Mouse (Mus musculus): ENCODE data around the gene Gna12. TPM values are rescaled to one million over a fixed set of nuclear protein-coding genes. Genes with fewer than 3 reads are reported as not detected.

Gna12 gene
- polyA plus RNA-seq, 1 experiment: 94.4 TPM

- TF ChIP-seq CTCF (IDR thresholded peaks at IDR 0.05; ENCODE audit: extremely low read depth, insufficient read depth, low read length): no peak
- no peak for TF ChIP-seq POLR2A (IDR thresholded peaks at IDR 0.05; ENCODE audit: extremely low read depth, insufficient read depth, low read length)
- H3K4me3 ChIP-seq (ENCODE audit: insufficient read depth, low read length): peak overlapping the region; percentile 10; the same call in 1 of the 2 replicates
- H3K4me1 ChIP-seq (ENCODE audit: control insufficient read depth, insufficient read depth, low read length): peaks cover 4% of the 10 kb centered on the region
- H3K27ac ChIP-seq (ENCODE audit: insufficient read depth, low read length): no peak overlapping the region
These were observed 94.1 kb downstream of the Gna12 start for GRCm38 (mm10) chr5:140736166-140736565.

- no peak overlapping the region for H3K27ac ChIP-seq (ENCODE audit: insufficient read depth, low read length)
- peak overlapping the region; percentile 10 for H3K4me3 ChIP-seq (ENCODE audit: insufficient read depth, low read length)
- TF ChIP-seq CTCF (IDR thresholded peaks at IDR 0.05; ENCODE audit: extremely low read depth, insufficient read depth, low read length): no peak
- TF ChIP-seq POLR2A (IDR thresholded peaks at IDR 0.05; ENCODE audit: extremely low read depth, insufficient read depth, low read length): no peak
- H3K4me1 ChIP-seq (ENCODE audit: control insufficient read depth, insufficient read depth, low read length): peaks cover 4% of the 10 kb centered on the region
These were observed 94.9 kb downstream of the Gna12 start for GRCm38 (mm10) chr5:140735297-140735696.

DNA sequence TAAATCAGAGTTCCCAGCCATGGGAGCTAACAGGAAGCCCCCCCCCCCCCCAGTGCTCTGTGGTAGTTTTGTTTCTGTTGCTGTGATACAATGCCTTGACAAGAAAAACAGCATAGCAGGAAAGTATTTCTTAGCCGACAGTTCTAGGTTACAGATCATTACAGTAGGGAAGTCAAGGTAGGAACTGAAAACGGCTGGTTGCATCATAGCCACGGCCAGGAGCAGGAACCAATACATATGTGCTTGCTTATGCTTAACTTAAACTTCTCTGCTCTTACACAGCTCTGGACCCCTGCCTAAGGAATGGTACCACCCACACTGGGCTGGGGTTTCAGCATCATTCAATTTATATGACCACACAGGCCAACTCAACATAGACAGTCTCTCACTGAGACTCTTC, 96.9 kb downstream of the Gna12 start:
- no peaks in the 10 kb centered on the region for H3K4me1 ChIP-seq (ENCODE audit: control insufficient read depth, insufficient read depth, low read length)
- no peak for TF ChIP-seq POLR2A (IDR thresholded peaks at IDR 0.05; ENCODE audit: extremely low read depth, insufficient read depth, low read length)
- TF ChIP-seq CTCF (IDR thresholded peaks at IDR 0.05; ENCODE audit: extremely low read depth, insufficient read depth, low read length): no peak
- H3K4me3 ChIP-seq (ENCODE audit: insufficient read depth, low read length): no peak overlapping the region
- H3K27ac ChIP-seq (ENCODE audit: insufficient read depth, low read length): no peak overlapping the region

DNA sequence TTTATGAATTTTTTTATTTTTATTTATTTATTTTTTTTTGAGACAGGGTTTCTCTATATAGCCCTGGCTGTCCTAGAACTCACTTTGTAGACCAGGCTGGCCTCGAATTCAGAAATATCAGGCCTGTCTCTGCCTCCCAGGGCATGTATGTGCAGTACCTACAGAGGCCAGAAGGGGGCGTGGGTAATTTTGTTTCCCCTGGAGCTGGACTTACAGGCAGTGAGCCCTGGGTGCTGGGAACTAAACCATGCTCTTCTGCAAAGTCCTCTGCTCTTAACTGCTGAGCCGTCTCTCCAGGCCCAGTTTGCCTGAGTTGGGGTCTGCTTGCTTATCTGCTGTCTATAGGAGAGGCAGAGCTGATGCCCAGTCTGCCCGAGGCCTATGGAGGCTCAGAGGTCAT, 98.0 kb downstream of the Gna12 start:
- H3K4me3 ChIP-seq (ENCODE audit: insufficient read depth, low read length): no peak overlapping the region
- no peaks in the 10 kb centered on the region for H3K4me1 ChIP-seq (ENCODE audit: control insufficient read depth, insufficient read depth, low read length)
- TF ChIP-seq POLR2A (IDR thresholded peaks at IDR 0.05; ENCODE audit: extremely low read depth, insufficient read depth, low read length): no peak
- TF ChIP-seq CTCF (IDR thresholded peaks at IDR 0.05; ENCODE audit: extremely low read depth, insufficient read depth, low read length): peak; percentile 20; the same call in 1 of the 2 replicates
- H3K27ac ChIP-seq (ENCODE audit: insufficient read depth, low read length): no peak overlapping the region

DNA sequence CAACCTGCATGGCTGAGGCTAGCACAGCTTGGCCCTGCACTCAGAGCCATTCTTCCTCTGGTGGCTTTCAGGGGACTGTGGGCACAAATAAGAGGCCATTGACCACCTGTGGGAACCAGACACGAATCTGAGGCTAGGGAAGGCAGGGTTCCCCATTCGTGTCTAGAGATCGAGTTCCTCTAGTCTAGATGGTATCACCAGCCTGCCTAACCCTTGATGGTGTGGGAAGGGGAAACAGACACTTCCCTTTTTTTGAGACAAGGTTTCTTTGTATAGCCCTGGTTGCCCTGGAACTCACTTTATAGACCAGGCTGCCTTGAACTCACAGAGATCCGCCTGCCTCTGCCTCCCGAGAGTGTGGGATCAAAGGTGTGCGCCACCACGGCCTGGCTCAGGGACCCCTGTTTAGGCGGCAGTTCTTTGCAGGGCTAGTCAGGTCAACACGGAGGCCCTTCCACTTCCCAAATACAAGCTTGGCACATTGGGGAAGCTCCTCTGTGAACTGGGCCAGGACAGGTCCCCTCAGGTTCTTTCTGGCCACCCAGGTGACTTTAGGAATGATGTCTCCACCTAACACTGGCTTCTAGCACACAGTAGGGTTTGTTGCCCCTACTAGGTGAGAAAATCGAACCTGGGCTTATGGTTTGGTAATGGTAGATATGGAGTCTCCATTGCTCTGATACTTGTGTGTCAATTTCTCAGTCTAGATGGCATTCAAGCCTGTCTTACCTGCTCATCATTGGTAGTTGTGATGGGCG, 99.0 kb downstream of the Gna12 start:
- H3K4me3 ChIP-seq (ENCODE audit: insufficient read depth, low read length): no peak overlapping the region
- TF ChIP-seq POLR2A (IDR thresholded peaks at IDR 0.05; ENCODE audit: extremely low read depth, insufficient read depth, low read length) (no peak), CTCF (IDR thresholded peaks at IDR 0.05; ENCODE audit: extremely low read depth, insufficient read depth, low read length) (no peak)
- H3K27ac ChIP-seq (ENCODE audit: insufficient read depth, low read length): no peak overlapping the region
- no peaks in the 10 kb centered on the region for H3K4me1 ChIP-seq (ENCODE audit: control insufficient read depth, insufficient read depth, low read length)

GRCm38 (mm10) chr5:140726946-140727740, 103.1 kb downstream of the Gna12 start:
- H3K4me3 ChIP-seq (ENCODE audit: insufficient read depth, low read length): no peak overlapping the region
- TF ChIP-seq CTCF (IDR thresholded peaks at IDR 0.05; ENCODE audit: extremely low read depth, insufficient read depth, low read length) (no peak), POLR2A (IDR thresholded peaks at IDR 0.05; ENCODE audit: extremely low read depth, insufficient read depth, low read length) (no peak)
- H3K27ac ChIP-seq (ENCODE audit: insufficient read depth, low read length): no peak overlapping the region
- H3K4me1 ChIP-seq (ENCODE audit: control insufficient read depth, insufficient read depth, low read length): peaks cover 4% of the 10 kb centered on the region

DNA sequence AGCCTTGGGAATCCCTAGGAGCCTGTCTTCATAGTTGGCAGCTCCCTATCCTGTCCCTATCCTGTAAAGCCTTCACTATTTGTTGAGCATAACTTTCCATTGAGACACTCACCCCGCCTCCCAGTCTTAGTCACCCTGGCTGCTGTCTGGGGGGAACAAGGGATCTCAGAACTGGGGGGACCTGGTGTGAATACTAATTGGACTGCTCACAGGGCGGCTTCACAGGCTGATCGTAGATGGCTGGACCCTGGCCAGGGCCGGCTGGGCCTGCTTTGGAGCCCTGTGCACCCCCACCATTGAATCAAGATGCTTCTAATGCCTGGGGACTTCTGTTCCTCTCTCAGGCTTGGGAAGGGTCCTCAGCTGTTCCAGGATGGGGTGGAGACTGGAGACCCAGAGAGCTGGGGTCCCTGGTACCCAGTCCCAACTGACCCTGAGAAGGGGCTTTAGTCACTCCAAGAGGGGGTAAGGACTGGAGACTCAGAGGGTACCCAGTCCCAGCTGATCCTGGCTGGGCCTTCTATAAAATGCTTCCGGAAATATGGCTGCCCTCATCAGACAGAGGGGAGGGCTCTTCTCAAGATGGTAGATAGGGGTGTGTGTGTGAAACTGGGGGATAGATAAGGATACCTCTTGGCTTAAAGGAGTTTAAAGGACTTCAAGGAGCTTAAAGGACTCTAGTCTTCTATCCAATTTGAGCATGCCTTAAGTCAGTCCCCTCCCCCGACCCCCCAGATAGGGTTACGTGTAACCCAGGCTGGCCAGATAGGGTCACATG, 104.0 kb downstream of the Gna12 start:
- TF ChIP-seq CTCF (IDR thresholded peaks at IDR 0.05; ENCODE audit: extremely low read depth, insufficient read depth, low read length) (no peak), POLR2A (IDR thresholded peaks at IDR 0.05; ENCODE audit: extremely low read depth, insufficient read depth, low read length) (no peak)

GRCm38 (mm10) chr5:140723822-140724221, 106.4 kb downstream of the Gna12 start, which contains the start of gene Amz1:
Gene Amz1 (plus strand): TSS chr5:140724127.
- H3K4me1 ChIP-seq (ENCODE audit: control insufficient read depth, insufficient read depth, low read length): peaks cover 4% of the 10 kb centered on the region
- no peak for TF ChIP-seq CTCF (IDR thresholded peaks at IDR 0.05; ENCODE audit: extremely low read depth, insufficient read depth, low read length)
- no peak for TF ChIP-seq POLR2A (IDR thresholded peaks at IDR 0.05; ENCODE audit: extremely low read depth, insufficient read depth, low read length)
- peak within 1 kb of the TSS; percentile 28 for H3K4me3 ChIP-seq (ENCODE audit: insufficient read depth, low read length)
- no peak within 1 kb of the TSS for H3K27ac ChIP-seq (ENCODE audit: insufficient read depth, low read length)

More for the DNA sequence above, 104.0 kb downstream of the Gna12 start:
- Histone ChIP-seq H3K4me1 (ENCODE audit: control insufficient read depth, insufficient read depth, low read length) (peaks cover 4% of the 10 kb centered on the region), H3K4me3 (ENCODE audit: insufficient read depth, low read length) (no peak overlapping the region), H3K27ac (ENCODE audit: insufficient read depth, low read length) (no peak overlapping the region)

DNA sequence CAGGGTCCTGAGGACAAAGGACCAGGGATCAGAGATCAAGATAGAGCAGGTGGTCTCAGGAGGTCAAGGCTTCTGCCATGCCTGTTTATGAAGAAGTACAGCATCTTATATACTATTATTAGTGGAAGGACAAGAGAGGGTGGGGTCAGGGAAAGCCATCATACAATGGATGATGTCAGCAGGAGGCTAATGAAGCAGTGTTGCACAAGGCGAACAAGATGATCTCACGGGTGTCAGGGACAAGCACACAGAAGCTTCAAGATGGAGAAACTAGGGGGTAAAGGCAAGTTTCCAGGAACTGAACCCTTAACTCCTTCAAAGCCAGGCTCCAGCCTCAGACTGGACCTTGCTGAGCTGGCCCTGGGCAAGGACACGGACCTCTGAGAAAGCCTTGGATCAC, 108.1 kb downstream of the Gna12 start:
- Histone ChIP-seq H3K27ac (ENCODE audit: insufficient read depth, low read length) (no peak overlapping the region), H3K4me1 (ENCODE audit: control insufficient read depth, insufficient read depth, low read length) (peaks cover 4% of the 10 kb centered on the region), H3K4me3 (ENCODE audit: insufficient read depth, low read length) (no peak overlapping the region)
- no peak for TF ChIP-seq POLR2A (IDR thresholded peaks at IDR 0.05; ENCODE audit: extremely low read depth, insufficient read depth, low read length)
- no peak for TF ChIP-seq CTCF (IDR thresholded peaks at IDR 0.05; ENCODE audit: extremely low read depth, insufficient read depth, low read length)

All from cortical plate, adult 2 months (tissue).